Mouse (Mus musculus) testis, postnatal 10 days (tissue): ENCODE data around the gene D17Wsu92e.
A peak's percentile ranks its signal among the peaks of the same experiment; 100 is the strongest.
"Not testable (repeated sequence)": the region's sequence is repeated elsewhere in the genome, so short reads cannot be mapped to it uniquely, and the experiment has no call there.

Experiments
- DNase-seq: peaks from one replicate; pipeline ENCODE4 v3.0.0; 2021; ENCODE audit warnings: low spot score

The D17Wsu92e gene

GRCm38 (mm10) chr17:27820568-27821406 is at the start of gene D17Wsu92e:
Gene D17Wsu92e, minus strand, starts transcription at chr17:27820648.
- peak; percentile 99 for DNase-seq

GRCm38 (mm10) chr17:27866737-27867136 is 46.3 kb upstream of the D17Wsu92e start:
- no peak for DNase-seq

GRCm38 (mm10) chr17:27865461-27865860 is 45.0 kb upstream of the D17Wsu92e start:
- DNase-seq = no peak

GRCm38 (mm10) chr17:27859131-27859530 is 38.7 kb upstream of the D17Wsu92e start:
- DNase-seq = no peak

- DNase-seq = no peak
Measured at GRCm38 (mm10) chr17:27857649-27858475, 37.4 kb upstream of the D17Wsu92e start.

GRCm38 (mm10) chr17:27856798-27857648 is 36.6 kb upstream of the D17Wsu92e start:
- DNase-seq = peak; percentile 72

- peak; percentile 92 for DNase-seq
Measured at GRCm38 (mm10) chr17:27856265-27856797, 35.9 kb upstream of the D17Wsu92e start, which contains the start of gene Uhrf1bp1. Gene Uhrf1bp1, plus strand, starts transcription at chr17:27856441.

- no peak for DNase-seq
Measured at GRCm38 (mm10) chr17:27851076-27851475, 30.6 kb upstream of the D17Wsu92e start.

- no peak for DNase-seq
Measured at GRCm38 (mm10) chr17:27848351-27848750, 27.9 kb upstream of the D17Wsu92e start.

- peak; percentile 92 for DNase-seq
Measured at GRCm38 (mm10) chr17:27839469-27840252, 19.2 kb upstream of the D17Wsu92e start.

GRCm38 (mm10) chr17:27837850-27838249 is 17.4 kb upstream of the D17Wsu92e start, which contains the start of gene Snrpc:
Gene Snrpc, plus strand, starts transcription at chr17:27838150.
- not testable (repeated sequence) for DNase-seq

GRCm38 (mm10) chr17:27830411-27830810 is 10.0 kb upstream of the D17Wsu92e start:
- DNase-seq = no peak

- no peak for DNase-seq
Measured at GRCm38 (mm10) chr17:27827511-27827910, 7.1 kb upstream of the D17Wsu92e start.

- DNase-seq = peak; percentile 73
Measured at GRCm38 (mm10) chr17:27826908-27827383, 6.5 kb upstream of the D17Wsu92e start.

GRCm38 (mm10) chr17:27825984-27826905 is 5.8 kb upstream of the D17Wsu92e start:
- DNase-seq = peak; percentile 87

- no peak for DNase-seq
Measured at GRCm38 (mm10) chr17:27825539-27825938, 5.1 kb upstream of the D17Wsu92e start.

GRCm38 (mm10) chr17:27824941-27825340 is 4.5 kb upstream of the D17Wsu92e start:
- DNase-seq = no peak

GRCm38 (mm10) chr17:27823142-27823905 is 2.9 kb upstream of the D17Wsu92e start:
- no peak for DNase-seq
